Mouse (Mus musculus): ENCODE data around the gene Hist1h4a. TPM values are rescaled to one million over a fixed set of nuclear protein-coding genes. Genes with fewer than 3 reads are reported as not detected.
"Not testable (repeated sequence)": the region's sequence is repeated elsewhere in the genome, so short reads cannot be mapped to it uniquely, and the experiment has no call there.

The Hist1h4a gene
- polyA plus RNA-seq, 1 experiment from 2014 or later = not detected

- no peaks in the 10 kb centered on the region for H3K27me3 ChIP-seq (ENCODE audit: control insufficient read depth, insufficient read depth, low read length)
- DNase-seq (ENCODE audit: low spot score) (no peak), ATAC-seq (replicated peaks; ENCODE audit: insufficient number of reproducible peaks, low FRiP score, low TSS enrichment, low read depth) (no peak)
- H3K4me3 ChIP-seq (ENCODE audit: low read depth, low read length) = no peak overlapping the region
- H3K27ac ChIP-seq (replicated peaks; ENCODE audit: low read depth, low read length) = peak overlapping the region; percentile 72; the same call in 1 of the 2 replicates
- no peak overlapping the region for H3K9ac ChIP-seq (replicated peaks; ENCODE audit: low read length)
- H3K4me2 ChIP-seq (ENCODE audit: low read depth, low read length) = no peak overlapping the region
- H3K9me3 ChIP-seq (replicated peaks; ENCODE audit: control insufficient read depth, low read length) = no peaks in the 10 kb centered on the region
- H3K4me1 ChIP-seq (ENCODE audit: control insufficient read depth, insufficient read depth, low read length) = no peaks in the 10 kb centered on the region
- H3K36me3 ChIP-seq (replicated peaks; ENCODE audit: control insufficient read depth, insufficient read depth, low read depth, low read length) = no peaks in the 10 kb centered on the region
- WGBS = 91% methylated on average over 5 of the region's 5 CpGs
Observed at GRCm38 (mm10) chr13:23749563-23750121, 11.4 kb downstream of the Hist1h4a start.

GRCm38 (mm10) chr13:23747892-23748288, 13.1 kb downstream of the Hist1h4a start:
- Histone ChIP-seq H3K4me2 (ENCODE audit: low read depth, low read length) (peak overlapping the region; percentile 29; the same call in 1 of the 2 replicates), H3K36me3 (replicated peaks; ENCODE audit: control insufficient read depth, insufficient read depth, low read depth, low read length) (no peaks in the 10 kb centered on the region), H3K27ac (replicated peaks; ENCODE audit: low read depth, low read length) (peak overlapping the region; percentile 99), H3K4me1 (ENCODE audit: control insufficient read depth, insufficient read depth, low read length) (no peaks in the 10 kb centered on the region), H3K27me3 (ENCODE audit: control insufficient read depth, insufficient read depth, low read length) (no peaks in the 10 kb centered on the region), H3K4me3 (ENCODE audit: low read depth, low read length) (no peak overlapping the region), H3K9ac (replicated peaks; ENCODE audit: low read length) (peak overlapping the region; percentile 51), H3K9me3 (replicated peaks; ENCODE audit: control insufficient read depth, low read length) (no peaks in the 10 kb centered on the region)
- 13% methylated on average over 4 of the region's 4 CpGs for WGBS
- ATAC-seq (replicated peaks; ENCODE audit: insufficient number of reproducible peaks, low FRiP score, low TSS enrichment, low read depth) (no peak), DNase-seq (ENCODE audit: low spot score) (peak; percentile 68)

- no peak for ATAC-seq (replicated peaks; ENCODE audit: insufficient number of reproducible peaks, low FRiP score, low TSS enrichment, low read depth)
- peak; percentile 68 for DNase-seq (ENCODE audit: low spot score)
- peak overlapping the region; percentile 25 for H3K4me3 ChIP-seq (ENCODE audit: low read depth, low read length)
- no peaks in the 10 kb centered on the region for H3K9me3 ChIP-seq (replicated peaks; ENCODE audit: control insufficient read depth, low read length)
- H3K36me3 ChIP-seq (replicated peaks; ENCODE audit: control insufficient read depth, insufficient read depth, low read depth, low read length) = no peaks in the 10 kb centered on the region
- H3K27me3 ChIP-seq (ENCODE audit: control insufficient read depth, insufficient read depth, low read length) = no peaks in the 10 kb centered on the region
- peak overlapping the region; percentile 99 for H3K27ac ChIP-seq (replicated peaks; ENCODE audit: low read depth, low read length)
- 5% methylated on average over 10 of the region's 13 CpGs for WGBS
- peak overlapping the region; percentile 54 for H3K9ac ChIP-seq (replicated peaks; ENCODE audit: low read length)
- H3K4me2 ChIP-seq (ENCODE audit: low read depth, low read length) = peak overlapping the region; percentile 33
- H3K4me1 ChIP-seq (ENCODE audit: control insufficient read depth, insufficient read depth, low read length) = no peaks in the 10 kb centered on the region
Observed at GRCm38 (mm10) chr13:23747081-23747891, 13.7 kb downstream of the Hist1h4a start.

- H3K4me2 ChIP-seq (ENCODE audit: low read depth, low read length) = peak within 1 kb of the TSS; percentile 49
- DNase-seq (ENCODE audit: low spot score) = peak; percentile 91
- not testable (repeated sequence) for H3K4me1 ChIP-seq (ENCODE audit: control insufficient read depth, insufficient read depth, low read length); H3K36me3 ChIP-seq (replicated peaks; ENCODE audit: control insufficient read depth, insufficient read depth, low read depth, low read length); H3K9me3 ChIP-seq (replicated peaks; ENCODE audit: control insufficient read depth, low read length); H3K27me3 ChIP-seq (ENCODE audit: control insufficient read depth, insufficient read depth, low read length)
- peak within 1 kb of the TSS; percentile 74 for H3K9ac ChIP-seq (replicated peaks; ENCODE audit: low read length)
- peak within 1 kb of the TSS; percentile 39 for H3K4me3 ChIP-seq (ENCODE audit: low read depth, low read length)
- H3K27ac ChIP-seq (replicated peaks; ENCODE audit: low read depth, low read length) = peak within 1 kb of the TSS; percentile 99
- ATAC-seq (replicated peaks; ENCODE audit: insufficient number of reproducible peaks, low FRiP score, low TSS enrichment, low read depth) = peak; percentile 95
- under 1% methylated on average over 33 of the region's 58 CpGs for WGBS
Observed at GRCm38 (mm10) chr13:23746201-23747080, 14.6 kb downstream of the Hist1h4a start, which contains the start of gene Hist1h2bb. Gene Hist1h2bb, plus strand, starts transcription at chr13:23746734.

- Histone ChIP-seq H3K4me1 (ENCODE audit: control insufficient read depth, insufficient read depth, low read length) (no peaks in the 10 kb centered on the region), H3K4me3 (ENCODE audit: low read depth, low read length) (peak within 1 kb of the TSS; percentile 39), H3K27me3 (ENCODE audit: control insufficient read depth, insufficient read depth, low read length) (no peaks in the 10 kb centered on the region), H3K27ac (replicated peaks; ENCODE audit: low read depth, low read length) (peak within 1 kb of the TSS; percentile 99), H3K36me3 (replicated peaks; ENCODE audit: control insufficient read depth, insufficient read depth, low read depth, low read length) (no peaks in the 10 kb centered on the region), H3K9ac (replicated peaks; ENCODE audit: low read length) (peak within 1 kb of the TSS; percentile 74), H3K4me2 (ENCODE audit: low read depth, low read length) (peak within 1 kb of the TSS; percentile 49), H3K9me3 (replicated peaks; ENCODE audit: control insufficient read depth, low read length) (no peaks in the 10 kb centered on the region)
- WGBS = under 1% methylated on average over 23 of the region's 28 CpGs
- ATAC-seq (replicated peaks; ENCODE audit: insufficient number of reproducible peaks, low FRiP score, low TSS enrichment, low read depth) = peak; percentile 50; the same call in 1 of the 2 replicates
- peak; percentile 94 for DNase-seq (ENCODE audit: low spot score)
Observed at GRCm38 (mm10) chr13:23745381-23746161, 15.5 kb downstream of the Hist1h4a start, which contains the start of gene Hist1h3c. Gene Hist1h3c, minus strand, starts transcription at chr13:23745602.

GRCm38 (mm10) chr13:23744421-23745380, 16.3 kb downstream of the Hist1h4a start:
- H3K9ac ChIP-seq (replicated peaks; ENCODE audit: low read length) = peak overlapping the region; percentile 68
- H3K4me1 ChIP-seq (ENCODE audit: control insufficient read depth, insufficient read depth, low read length) = no peaks in the 10 kb centered on the region
- ATAC-seq (replicated peaks; ENCODE audit: insufficient number of reproducible peaks, low FRiP score, low TSS enrichment, low read depth) (no peak), DNase-seq (ENCODE audit: low spot score) (peak; percentile 64)
- peak overlapping the region; percentile 99 for H3K27ac ChIP-seq (replicated peaks; ENCODE audit: low read depth, low read length)
- H3K4me3 ChIP-seq (ENCODE audit: low read depth, low read length) = peak overlapping the region; percentile 39
- peak overlapping the region; percentile 49 for H3K4me2 ChIP-seq (ENCODE audit: low read depth, low read length)
- 1% methylated on average over 13 of the region's 36 CpGs for WGBS
- H3K9me3 ChIP-seq (replicated peaks; ENCODE audit: control insufficient read depth, low read length) = no peaks in the 10 kb centered on the region
- H3K36me3 ChIP-seq (replicated peaks; ENCODE audit: control insufficient read depth, insufficient read depth, low read depth, low read length) = no peaks in the 10 kb centered on the region
- no peaks in the 10 kb centered on the region for H3K27me3 ChIP-seq (ENCODE audit: control insufficient read depth, insufficient read depth, low read length)

Measured in embryonic facial prominence, embryonic 11.5 days (tissue).